Mouse (Mus musculus) frontal cortex, adult 2 months (tissue): Measurements from ENCODE around the gene 1110057P08Rik. TPM values are rescaled to one million over a fixed set of nuclear protein-coding genes. Genes with fewer than 3 reads are reported as not detected.
"Not testable (repeated sequence)": the region's sequence is repeated elsewhere in the genome, so short reads cannot be mapped to it uniquely, and the experiment has no call there.

Experiments
- DNase-seq, 2 experiments: peaks; one replicate each; pipeline ENCODE4 v3.0.0; 2022; ENCODE audit warnings: low spot score in 1 of 2; ENCODE audit errors: extremely low spot score in 1 of 2
- polyA plus RNA-seq: library from polyadenylated mRNA; depleted of rRNA; stranded (reverse); fragments of >200 nt; gene quantifications from 2 replicates; pipeline ENCODE4 v1.2.3, GENCODE M21; 2012; rRNA removed

The 1110057P08Rik gene
- polyA plus RNA-seq, result not detected in 2 replicates

DNA sequence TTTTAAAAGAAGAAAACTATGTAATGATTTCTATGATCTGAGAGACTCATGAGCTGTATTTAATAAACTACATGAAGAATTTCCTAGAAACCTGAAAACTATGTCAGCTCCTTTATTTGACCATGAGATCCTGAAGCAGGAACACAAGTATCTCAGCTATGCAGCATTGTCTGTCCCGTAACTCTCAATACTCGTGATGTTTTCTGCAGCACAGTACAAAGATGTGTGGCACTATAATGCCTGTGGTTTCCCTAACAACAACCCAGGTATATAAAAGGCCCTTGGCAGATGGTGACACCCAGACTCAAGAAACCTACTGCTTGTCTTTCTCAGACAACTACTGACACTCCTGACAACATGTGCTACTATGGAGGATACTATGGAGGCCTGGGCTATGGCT, at the start of gene 1110057P08Rik:
Gene 1110057P08Rik (plus strand): TSS at position 301 of the 400 bp plus-strand sequence.
- no peak for DNase-seq

DNA sequence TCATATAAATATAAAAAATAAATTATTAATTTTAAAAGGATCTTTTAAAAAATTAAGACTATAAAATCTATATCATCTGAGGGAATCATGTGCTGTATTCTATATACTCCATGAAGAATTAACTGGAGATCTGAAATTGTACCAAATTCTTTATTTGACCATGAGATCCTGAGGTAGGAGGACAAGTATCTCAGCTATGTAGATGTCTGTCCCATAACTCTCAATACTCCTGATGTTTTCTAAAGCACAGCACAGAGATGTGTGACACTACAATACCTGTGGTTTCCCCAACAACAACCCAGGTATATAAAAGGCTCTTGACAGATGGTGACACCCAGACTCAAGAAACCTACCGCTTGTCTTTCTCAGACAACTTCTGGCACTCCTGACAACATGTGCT, 34.0 kb upstream of the 1110057P08Rik start, which contains the start of gene Gm6358:
Gene Gm6358 (plus strand): TSS at position 301 of the 400 bp plus-strand sequence.
- no peak for DNase-seq

DNA sequence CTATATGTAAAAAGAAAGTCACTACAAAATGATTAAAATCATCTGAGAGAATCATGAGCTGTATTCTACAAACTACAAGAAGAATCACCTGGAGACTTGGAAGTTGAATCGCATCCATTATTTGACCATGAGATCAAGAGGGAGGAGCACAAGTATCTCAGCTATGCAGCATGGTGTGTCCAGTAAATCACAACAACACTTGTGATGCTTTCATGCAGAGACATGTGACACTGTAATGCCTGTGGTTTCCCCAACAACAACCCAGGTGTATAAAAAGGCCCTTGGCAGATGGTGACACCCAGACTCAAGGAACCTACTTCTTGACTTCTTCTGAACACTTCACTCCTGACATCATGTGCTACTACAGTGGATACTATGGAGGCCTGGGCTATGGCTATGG, 23.7 kb upstream of the 1110057P08Rik start, which contains the start of gene Gm10061:
Gene Gm10061 (plus strand): TSS at position 301 of the 400 bp plus-strand sequence.
- DNase-seq, result no peak

DNA sequence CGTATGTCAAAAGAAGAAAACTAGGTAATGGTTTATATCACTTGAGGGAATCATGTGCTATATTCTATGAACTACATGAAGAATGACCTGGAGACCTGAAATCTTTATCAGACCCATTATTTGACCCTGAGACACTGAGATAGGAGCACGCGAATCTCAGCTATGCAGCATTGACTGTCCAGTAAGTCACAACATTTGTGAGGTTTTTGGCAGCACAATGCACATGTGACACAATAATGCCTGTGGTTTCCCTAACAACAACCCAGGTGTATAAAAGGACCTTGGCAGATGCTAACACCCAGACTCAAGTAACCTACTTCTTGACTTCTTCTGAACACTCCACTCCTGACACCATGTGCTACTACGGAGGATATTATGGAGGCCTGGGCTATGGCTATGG, 16.9 kb upstream of the 1110057P08Rik start, which contains the start of gene Gm9789:
Gene Gm9789 (plus strand): TSS at position 301 of the 400 bp plus-strand sequence.
- DNase-seq, result no peak

DNA sequence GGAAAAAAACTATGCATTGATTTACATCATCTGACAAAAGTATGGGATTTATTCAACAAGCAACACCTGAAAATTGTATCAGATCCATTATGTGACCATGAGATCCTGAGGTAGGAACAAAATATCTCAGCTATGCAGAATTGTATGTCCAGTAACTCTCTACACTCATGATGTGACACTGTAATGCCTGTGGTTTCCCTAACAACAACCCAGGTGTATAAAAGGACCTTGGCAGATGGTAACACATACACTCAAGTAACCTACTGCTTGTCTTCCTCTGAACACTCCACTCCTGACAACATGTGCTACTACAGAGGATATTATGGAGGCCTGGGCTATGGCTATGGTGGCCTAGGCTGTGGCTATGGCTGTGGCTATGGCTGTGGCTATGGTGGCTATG, 5.3 kb upstream of the 1110057P08Rik start, which contains the start of gene Gm7735:
Gene Gm7735 (plus strand): TSS at position 301 of the 400 bp plus-strand sequence.
- not testable (repeated sequence) for DNase-seq

DNA sequence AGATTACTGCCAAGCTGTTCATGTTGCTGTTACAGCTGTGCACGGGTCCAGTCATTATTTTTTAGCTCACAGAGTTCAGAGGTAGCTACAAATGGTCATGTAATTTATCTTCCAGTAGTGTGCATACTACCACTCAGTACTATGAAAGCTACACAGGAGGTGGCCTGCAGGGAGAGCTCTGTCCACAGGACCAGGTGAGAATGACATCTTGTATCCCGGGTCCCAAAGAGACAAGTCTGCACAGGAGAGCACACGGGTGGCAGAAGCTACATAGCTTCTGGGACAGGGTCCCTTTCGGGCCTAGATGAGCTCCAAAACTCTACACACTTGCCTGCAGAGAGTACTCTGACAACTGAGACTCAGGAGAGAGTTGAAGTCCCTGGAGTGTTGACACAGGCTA, 14.1 kb downstream of the 1110057P08Rik start:
- no peak for DNase-seq

DNA sequence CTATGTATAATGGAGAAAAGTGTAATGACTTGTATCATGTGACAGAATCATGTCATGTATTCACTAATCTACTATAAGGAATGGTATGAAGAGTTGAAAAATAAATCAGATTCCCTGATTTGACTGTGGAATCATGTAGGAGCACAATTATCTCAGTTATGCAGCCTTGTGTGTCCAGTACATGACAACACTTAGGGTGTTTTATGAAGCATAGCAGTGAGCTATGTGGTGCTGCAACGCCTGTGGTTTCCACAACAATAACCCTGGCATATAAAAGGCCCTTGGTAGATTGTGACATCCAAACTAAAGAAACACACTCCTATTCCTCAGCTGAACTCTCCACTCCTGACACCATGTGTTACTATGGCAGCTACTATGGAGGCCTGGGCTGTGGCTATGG, 31.0 kb downstream of the 1110057P08Rik start, which contains the start of gene Krtap20-2:
Gene Krtap20-2 (plus strand): TSS at position 301 of the 400 bp plus-strand sequence.
- no peak for DNase-seq

Other genes with a start within 250 kb of the 1110057P08Rik start
- not detected in 2 replicates for gene Krtap19-9b, start 242.5 kb upstream of the 1110057P08Rik start, polyA plus RNA-seq
- not detected in 2 replicates for gene Krtap16-3, start 211.9 kb upstream of the 1110057P08Rik start, polyA plus RNA-seq
- not detected in 2 replicates for gene Krtap22-2, start 164.0 kb upstream of the 1110057P08Rik start, polyA plus RNA-seq
- not detected in 2 replicates for gene Gm10229, start 159.5 kb upstream of the 1110057P08Rik start, polyA plus RNA-seq
- gene Krtap6-1, start 143.0 kb upstream of the 1110057P08Rik start, polyA plus RNA-seq, result not detected in 2 replicates
- not detected in 2 replicates for gene Gm10228, start 133.3 kb upstream of the 1110057P08Rik start, polyA plus RNA-seq
- not detected in 2 replicates for gene Krtap6-5, start 126.9 kb upstream of the 1110057P08Rik start, polyA plus RNA-seq
- gene 1110025L11Rik, start 110.7 kb upstream of the 1110057P08Rik start, polyA plus RNA-seq, result not detected in 2 replicates
- not detected in 2 replicates for gene Krtap6-3, start 90.7 kb upstream of the 1110057P08Rik start, polyA plus RNA-seq
- gene Gm6358, start 33.9 kb upstream of the 1110057P08Rik start, polyA plus RNA-seq, result not detected in 2 replicates
- gene Gm10061, start 23.6 kb upstream of the 1110057P08Rik start, polyA plus RNA-seq, result not detected in 2 replicates
- not detected in 2 replicates for gene Gm9789, start 16.8 kb upstream of the 1110057P08Rik start, polyA plus RNA-seq
- not detected in 2 replicates for gene Gm7735, start 5.2 kb upstream of the 1110057P08Rik start, polyA plus RNA-seq
- not detected in 2 replicates for gene Krtap20-2, start 31.1 kb downstream of the 1110057P08Rik start, polyA plus RNA-seq
- not detected in 2 replicates for gene Krtap21-1, start 229.1 kb downstream of the 1110057P08Rik start, polyA plus RNA-seq
- gene Krtap6-2, start 245.4 kb downstream of the 1110057P08Rik start, polyA plus RNA-seq, result not detected in 2 replicates